Mouse (Mus musculus): Measurements from ENCODE around the gene Tnfaip8l1.

- TF ChIP-seq POLR2A (IDR thresholded peaks at IDR 0.05; ENCODE audit: low read depth, low read length) (no peak), CTCF (IDR thresholded peaks at IDR 0.05; ENCODE audit: borderline replicate concordance, insufficient read depth, low read length) (no peak)
These were observed 45.8 kb downstream of the Tnfaip8l1 start for GRCm38 (mm10) chr17:56207963-56208530.

Measured in embryonic fibroblast, embryonic 13.5 days (primary cell).